Mouse (Mus musculus): ENCODE data around the gene D10Jhu81e. TPM values are rescaled to one million over a fixed set of nuclear protein-coding genes. Genes with fewer than 3 reads are reported as not detected.

The D10Jhu81e gene
- polyA plus RNA-seq, 1 experiment: not detected

DNA sequence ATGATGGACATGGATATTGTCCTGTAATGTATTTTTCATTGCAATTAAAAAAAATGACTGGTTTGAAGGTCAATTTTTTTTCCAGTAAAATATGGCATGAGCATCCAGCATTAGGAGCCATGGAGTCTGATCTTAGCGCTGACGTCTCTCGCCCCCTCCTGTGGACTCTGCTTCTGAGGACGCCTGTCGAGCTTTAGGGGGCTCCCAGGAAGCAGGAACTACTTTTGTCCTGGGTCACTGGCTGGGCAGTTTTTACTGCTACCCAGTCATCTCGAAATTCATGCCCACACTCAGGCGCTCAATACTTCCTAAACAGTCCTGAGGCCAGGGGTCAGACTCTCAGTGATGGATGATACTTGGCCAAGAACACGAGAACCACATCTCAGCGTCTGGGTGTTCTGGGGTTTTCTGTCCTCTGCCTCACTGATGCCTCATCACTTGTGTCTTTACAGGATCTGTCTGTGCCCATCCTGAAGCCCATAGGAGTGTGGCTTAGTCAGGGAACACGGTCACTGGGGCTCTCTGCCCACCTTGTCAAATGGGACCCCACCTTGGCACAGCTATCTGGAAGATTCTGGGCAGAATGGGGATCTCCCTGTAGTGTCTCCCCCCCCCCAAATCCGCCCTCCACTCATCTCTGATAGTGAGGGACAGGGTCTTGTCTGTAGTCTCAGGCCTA lies 29.9 kb downstream of the D10Jhu81e start:
- H3K27ac ChIP-seq (ENCODE audit: insufficient read depth, low read depth, low read length): no peak overlapping the region
- WGBS: 84% methylated on average over 11 of the region's 11 CpGs
- TF ChIP-seq POLR2A (IDR thresholded peaks at IDR 0.05; ENCODE audit: insufficient read depth, low read depth, low read length): no peak
- no peak for TF ChIP-seq CTCF (IDR thresholded peaks at IDR 0.05; ENCODE audit: insufficient read depth, low read depth, low read length)
- no peak overlapping the region for H3K4me3 ChIP-seq (ENCODE audit: insufficient read depth, low read depth, low read length)
- peaks cover 13% of the 10 kb centered on the region for H3K4me1 ChIP-seq (ENCODE audit: control insufficient read depth, insufficient read depth, low read length)

DNA sequence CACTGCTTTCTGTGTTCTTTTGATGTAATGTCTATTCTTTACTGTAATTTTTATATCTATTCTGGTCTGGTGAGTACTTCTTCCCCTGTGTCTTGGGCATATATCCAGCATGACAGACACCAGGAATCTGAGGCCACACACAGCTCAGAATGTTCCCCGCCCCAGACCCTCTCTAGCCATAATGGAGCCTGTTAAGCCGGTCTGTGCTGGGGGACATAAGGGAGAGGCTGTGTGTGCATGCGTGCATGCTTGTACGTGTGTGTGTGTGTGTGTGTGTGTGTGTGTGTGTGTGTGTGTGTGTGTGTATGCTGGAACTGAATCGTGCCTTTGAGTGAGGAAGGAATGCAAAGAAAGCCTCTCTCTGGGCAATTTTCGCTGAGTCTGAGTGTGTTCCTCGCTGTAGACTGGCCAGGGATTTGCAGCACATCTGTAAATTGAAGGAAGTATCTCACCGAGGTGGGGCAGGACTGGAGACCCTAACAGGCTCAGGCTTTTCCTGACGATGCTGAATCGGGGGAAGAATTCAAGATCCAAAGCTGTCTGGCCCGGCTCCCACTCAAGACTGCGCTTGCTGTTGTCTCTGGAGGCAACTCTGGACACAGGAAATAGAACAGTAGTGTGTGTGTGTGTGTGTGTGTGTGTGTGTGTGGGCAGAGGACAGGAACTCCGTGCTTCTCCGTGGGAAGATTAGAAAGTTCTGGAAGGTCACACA lies 30.6 kb downstream of the D10Jhu81e start:
- Histone ChIP-seq H3K4me1 (ENCODE audit: control insufficient read depth, insufficient read depth, low read length) (peaks cover 11% of the 10 kb centered on the region), H3K27ac (ENCODE audit: insufficient read depth, low read depth, low read length) (0 out of 2 replicates have a peak overlapping the region, but pooled peaks have one; percentile 6), H3K4me3 (ENCODE audit: insufficient read depth, low read depth, low read length) (no peak overlapping the region)
- no peak for TF ChIP-seq POLR2A (IDR thresholded peaks at IDR 0.05; ENCODE audit: insufficient read depth, low read depth, low read length)
- no peak for TF ChIP-seq CTCF (IDR thresholded peaks at IDR 0.05; ENCODE audit: insufficient read depth, low read depth, low read length)
- WGBS: 48% methylated on average over 14 of the region's 14 CpGs

DNA sequence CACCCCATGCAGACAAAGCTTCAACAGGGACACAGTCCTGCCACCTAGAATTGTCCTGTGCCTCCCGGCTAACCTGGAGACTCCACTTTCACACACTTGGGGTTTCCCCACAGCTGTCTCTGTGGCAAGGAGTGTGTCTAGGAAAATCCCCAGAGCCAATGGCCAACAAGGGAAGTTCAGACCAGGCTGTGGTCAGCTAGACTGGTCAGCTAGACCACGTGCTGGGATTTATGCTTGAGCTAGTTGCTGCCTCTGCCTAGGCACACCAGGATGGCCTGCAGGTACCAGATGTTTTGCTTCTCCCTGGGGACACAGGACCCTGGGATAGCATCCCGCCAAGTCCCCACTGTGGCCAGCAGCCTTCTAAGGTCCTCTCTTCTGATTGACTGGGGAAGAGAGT lies 32.4 kb downstream of the D10Jhu81e start:
- 96% methylated on average over 3 of the region's 3 CpGs for WGBS
- peaks cover 11% of the 10 kb centered on the region for H3K4me1 ChIP-seq (ENCODE audit: control insufficient read depth, insufficient read depth, low read length)

DNA sequence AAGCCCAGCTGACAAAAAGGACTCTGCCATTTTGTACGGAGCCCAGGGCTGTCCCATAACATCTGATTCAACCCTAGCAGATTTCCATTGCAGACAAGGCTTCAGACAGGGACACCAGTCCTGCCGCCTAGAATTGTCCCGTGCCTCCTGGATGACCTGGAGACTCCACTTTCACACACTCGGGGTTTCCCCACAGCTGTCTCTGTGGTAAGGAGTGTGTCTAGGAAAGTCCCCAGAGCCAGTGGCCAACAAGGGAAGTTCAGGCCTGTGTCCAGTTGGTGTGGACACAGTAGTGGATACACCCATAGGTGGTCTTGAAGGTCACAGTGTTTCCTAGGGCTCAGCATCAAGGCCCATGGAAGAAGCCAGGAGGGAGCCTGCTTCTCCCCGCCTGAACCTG lies 33.6 kb downstream of the D10Jhu81e start:
- no peak overlapping the region for H3K27ac ChIP-seq (ENCODE audit: insufficient read depth, low read depth, low read length)
- WGBS: 90% methylated on average over 5 of the region's 5 CpGs

More for the DNA sequence above, 32.4 kb downstream of the D10Jhu81e start:
- TF ChIP-seq CTCF (IDR thresholded peaks at IDR 0.05; ENCODE audit: insufficient read depth, low read depth, low read length) (no peak), POLR2A (IDR thresholded peaks at IDR 0.05; ENCODE audit: insufficient read depth, low read depth, low read length) (no peak)
- H3K27ac ChIP-seq (ENCODE audit: insufficient read depth, low read depth, low read length): no peak overlapping the region
- H3K4me3 ChIP-seq (ENCODE audit: insufficient read depth, low read depth, low read length): no peak overlapping the region

DNA sequence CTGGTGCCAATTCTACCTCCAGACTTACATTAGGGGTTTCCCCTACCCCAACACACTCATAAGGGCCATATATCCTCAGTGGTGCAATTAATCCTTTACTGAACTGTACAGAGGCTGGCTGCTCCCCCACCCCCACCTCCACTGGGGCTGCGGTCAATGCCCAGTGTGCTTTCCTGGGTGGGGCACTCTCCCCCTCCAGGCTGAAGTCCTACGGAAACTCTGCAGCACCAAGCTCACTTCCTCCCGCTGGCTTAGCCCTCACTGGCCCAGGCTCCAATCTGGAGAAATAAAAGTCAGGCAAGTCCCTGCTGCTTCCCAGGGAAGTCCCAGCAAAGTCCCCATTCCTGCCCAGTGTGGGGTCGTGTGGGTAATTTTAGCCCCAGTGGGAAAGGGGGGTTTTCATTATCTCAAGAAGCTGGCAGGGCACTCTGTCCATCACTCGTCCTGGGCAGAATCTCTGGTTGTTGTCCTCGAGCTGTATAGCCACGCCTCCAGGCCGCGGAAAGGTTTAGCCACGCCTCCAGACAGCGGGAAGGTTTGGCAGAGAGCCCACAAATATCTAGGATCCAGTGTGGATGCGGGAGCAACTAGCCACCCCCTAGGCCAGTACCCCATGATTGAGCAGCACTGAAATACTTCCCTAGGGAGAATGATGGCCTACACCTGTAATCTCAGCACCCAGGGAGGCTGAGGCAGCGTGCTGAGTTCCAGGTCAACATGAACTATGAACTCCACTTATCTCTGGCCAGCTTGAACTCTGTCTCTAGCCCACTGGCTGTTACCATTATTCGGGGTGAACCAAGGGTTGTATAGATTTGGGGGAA lies 34.4 kb downstream of the D10Jhu81e start:
- TF ChIP-seq CTCF (IDR thresholded peaks at IDR 0.05; ENCODE audit: insufficient read depth, low read depth, low read length): 0 out of 2 replicates have a peak, but pooled peaks have one; percentile 18
- no peak for TF ChIP-seq POLR2A (IDR thresholded peaks at IDR 0.05; ENCODE audit: insufficient read depth, low read depth, low read length)
- Histone ChIP-seq H3K4me1 (ENCODE audit: control insufficient read depth, insufficient read depth, low read length) (peaks cover 11% of the 10 kb centered on the region), H3K4me3 (ENCODE audit: insufficient read depth, low read depth, low read length) (no peak overlapping the region), H3K27ac (ENCODE audit: insufficient read depth, low read depth, low read length) (no peak overlapping the region)
- 20% methylated on average over 14 of the region's 14 CpGs for WGBS

More for the DNA sequence above, 33.6 kb downstream of the D10Jhu81e start:
- TF ChIP-seq CTCF (IDR thresholded peaks at IDR 0.05; ENCODE audit: insufficient read depth, low read depth, low read length): no peak
- TF ChIP-seq POLR2A (IDR thresholded peaks at IDR 0.05; ENCODE audit: insufficient read depth, low read depth, low read length): no peak
- Histone ChIP-seq H3K4me3 (ENCODE audit: insufficient read depth, low read depth, low read length) (no peak overlapping the region), H3K4me1 (ENCODE audit: control insufficient read depth, insufficient read depth, low read length) (peaks cover 11% of the 10 kb centered on the region)

DNA sequence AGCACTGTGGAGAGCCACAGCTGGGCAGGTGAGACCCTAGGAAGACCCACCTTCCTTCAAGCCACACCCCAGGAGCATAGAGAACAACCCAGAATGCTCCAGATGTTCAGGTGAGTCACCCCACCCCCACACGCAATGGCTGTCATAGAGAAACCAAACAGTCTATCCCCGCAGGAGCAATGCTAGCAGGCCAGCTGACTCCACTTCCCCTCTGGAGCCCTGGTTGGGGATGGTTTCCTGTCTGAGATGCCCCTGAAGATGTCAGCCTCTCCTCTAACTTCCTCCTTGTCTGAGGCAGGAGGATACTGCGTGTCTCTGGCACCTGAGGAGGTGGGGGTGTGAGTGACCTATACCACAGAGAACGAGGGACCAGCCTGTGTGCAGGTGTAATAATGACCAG lies 35.2 kb downstream of the D10Jhu81e start:
- H3K4me3 ChIP-seq (ENCODE audit: insufficient read depth, low read depth, low read length): no peak overlapping the region
- peaks cover 11% of the 10 kb centered on the region for H3K4me1 ChIP-seq (ENCODE audit: control insufficient read depth, insufficient read depth, low read length)
- WGBS: 87% methylated on average over 4 of the region's 4 CpGs
- H3K27ac ChIP-seq (ENCODE audit: insufficient read depth, low read depth, low read length): no peak overlapping the region
- no peak for TF ChIP-seq POLR2A (IDR thresholded peaks at IDR 0.05; ENCODE audit: insufficient read depth, low read depth, low read length)
- TF ChIP-seq CTCF (IDR thresholded peaks at IDR 0.05; ENCODE audit: insufficient read depth, low read depth, low read length): no peak

DNA sequence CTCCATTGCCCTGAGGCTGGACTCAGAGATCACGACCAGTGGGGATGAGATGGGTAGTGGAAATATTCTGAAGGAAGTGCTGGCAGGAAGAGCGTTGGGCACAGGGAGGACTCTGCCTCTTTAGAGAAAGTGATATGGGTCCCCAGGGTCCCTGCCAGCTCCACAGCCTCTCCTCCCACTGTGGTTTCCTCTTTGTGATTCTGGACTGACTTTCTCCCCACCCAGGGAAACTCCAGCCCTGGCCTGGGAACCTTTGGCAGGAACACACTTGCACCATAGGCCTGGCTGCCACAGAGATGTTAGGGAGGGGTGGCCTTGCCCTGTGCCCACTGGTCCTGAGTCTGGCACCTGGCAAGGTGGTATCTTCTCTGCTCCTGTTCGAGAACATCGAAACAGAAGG lies 39.6 kb downstream of the D10Jhu81e start:
- 85% methylated on average over 4 of the region's 4 CpGs for WGBS
- no peak for TF ChIP-seq POLR2A (IDR thresholded peaks at IDR 0.05; ENCODE audit: insufficient read depth, low read depth, low read length)
- no peak for TF ChIP-seq CTCF (IDR thresholded peaks at IDR 0.05; ENCODE audit: insufficient read depth, low read depth, low read length)
- H3K27ac ChIP-seq (ENCODE audit: insufficient read depth, low read depth, low read length): no peak overlapping the region
- H3K4me1 ChIP-seq (ENCODE audit: control insufficient read depth, insufficient read depth, low read length): peaks cover 1% of the 10 kb centered on the region; the same call in 1 of the 2 replicates
- H3K4me3 ChIP-seq (ENCODE audit: insufficient read depth, low read depth, low read length): no peak overlapping the region

DNA sequence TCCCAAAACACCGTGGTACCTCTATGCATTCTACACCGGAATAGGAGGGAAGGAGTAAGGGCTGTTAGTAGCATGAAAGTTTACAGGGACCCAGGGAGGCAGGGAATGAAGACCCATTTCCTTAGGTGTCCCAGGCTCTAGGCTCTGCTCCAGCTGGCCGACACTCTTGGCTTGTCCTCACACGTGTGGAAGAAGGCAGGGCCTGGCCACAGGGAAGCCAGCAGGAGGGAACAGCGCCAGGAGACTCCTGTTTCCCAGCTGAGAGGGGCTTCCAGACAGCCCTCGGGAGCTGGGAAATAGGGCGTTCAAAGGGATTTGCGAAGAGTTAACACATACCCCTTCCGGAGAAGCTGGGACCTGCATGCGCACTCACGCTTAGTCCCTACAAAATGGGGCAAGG lies 40.2 kb downstream of the D10Jhu81e start:
- Histone ChIP-seq H3K27ac (ENCODE audit: insufficient read depth, low read depth, low read length) (no peak overlapping the region), H3K4me3 (ENCODE audit: insufficient read depth, low read depth, low read length) (no peak overlapping the region), H3K4me1 (ENCODE audit: control insufficient read depth, insufficient read depth, low read length) (no peaks in the 10 kb centered on the region)
- WGBS: 56% methylated on average over 11 of the region's 11 CpGs
- TF ChIP-seq CTCF (IDR thresholded peaks at IDR 0.05; ENCODE audit: insufficient read depth, low read depth, low read length) (no peak), POLR2A (IDR thresholded peaks at IDR 0.05; ENCODE audit: insufficient read depth, low read depth, low read length) (no peak)
